Mouse (Mus musculus) myocyte (in vitro differentiated cells): ENCODE measurements around the gene Ciz1. TPM values are rescaled to one million over a fixed set of nuclear protein-coding genes. Genes with fewer than 3 reads are reported as not detected.

ENCODE experiments used
- H3K27me3 ChIP-seq: one replicate; pipeline ENCODE4 v1.6.1; 2011; ENCODE audit not compliant: control insufficient read depth, insufficient read depth, insufficient read length
- H3K36me3 ChIP-seq: one replicate; pipeline ENCODE4 v1.6.1; 2011; ENCODE audit not compliant: control insufficient read depth, insufficient read depth
- H3K4me2 ChIP-seq: one replicate; pipeline ENCODE4 v1.6.1; 2011; ENCODE audit warnings: low read depth, control low read depth
- H3K4me3 ChIP-seq: one replicate; pipeline ENCODE4 v1.5.1; 2011; ENCODE audit warnings: mild to moderate bottlenecking, control low read depth, moderate library complexity
- H3K79me2 ChIP-seq: one replicate; pipeline ENCODE4 v1.6.1; 2011; ENCODE audit not compliant: control insufficient read depth, insufficient read depth
- H3ac ChIP-seq: one replicate; pipeline ENCODE4 v1.6.1; 2011; ENCODE audit not compliant: control insufficient read depth, insufficient read length
- CEBPB ChIP-seq: IDR thresholded peaks from 2 replicates; pipeline ENCODE4 v1.6.1; 2011; ENCODE audit warnings: mild to moderate bottlenecking, moderate library complexity; ENCODE audit not compliant: poor library complexity, insufficient read depth, severe bottlenecking
- E2F4 ChIP-seq: IDR thresholded peaks from one replicate; pipeline ENCODE4 v1.6.1; 2011; ENCODE audit warnings: mild to moderate bottlenecking, control low read depth, moderate library complexity; ENCODE audit not compliant: insufficient read depth
- MAX ChIP-seq: IDR thresholded peaks from one replicate; pipeline ENCODE4 v1.6.1; 2011; ENCODE audit warnings: low read depth, mild to moderate bottlenecking, control low read depth
- MYOD1 ChIP-seq, 3 experiments: IDR thresholded peaks; one replicate each; pipeline ENCODE4 v1.6.1; 2011; ENCODE audit warnings: control low read depth in 2 of 3, low read depth in 2 of 3, mild to moderate bottlenecking in 2 of 3, moderate library complexity in 1 of 3; ENCODE audit not compliant: insufficient read length in 2 of 3, control insufficient read depth in 1 of 3
- MYOG ChIP-seq, 3 experiments: IDR thresholded peaks; one replicate each; pipeline ENCODE4 v1.6.1; 2011; ENCODE audit warnings: control low read depth in 2 of 3, low read depth in 2 of 3, mild to moderate bottlenecking in 2 of 3; ENCODE audit not compliant: insufficient read length in 2 of 3, control insufficient read depth in 1 of 3, insufficient read depth in 1 of 3
- POLR2A ChIP-seq: IDR thresholded peaks from one replicate; pipeline ENCODE4 v1.6.1; 2011; ENCODE audit warnings: low read depth, mild to moderate bottlenecking, control low read depth, moderate library complexity; ENCODE audit not compliant: insufficient read length
- POLR2AphosphoS2 ChIP-seq: IDR thresholded peaks from one replicate; pipeline ENCODE4 v1.6.1; 2011; ENCODE audit warnings: low read depth, control low read depth; ENCODE audit not compliant: insufficient read length
- REST ChIP-seq: IDR thresholded peaks from one replicate; pipeline ENCODE4 v1.6.1; 2011; ENCODE audit warnings: mild to moderate bottlenecking, control low read depth, moderate library complexity; ENCODE audit not compliant: insufficient read depth, insufficient read length
- SRF ChIP-seq: IDR thresholded peaks from one replicate; pipeline ENCODE4 v1.6.1; 2011; ENCODE audit warnings: low read depth; ENCODE audit not compliant: control insufficient read depth, insufficient read length
- TCF12 ChIP-seq: IDR thresholded peaks from one replicate; pipeline ENCODE4 v1.6.1; 2011; ENCODE audit warnings: mild to moderate bottlenecking, control low read depth; ENCODE audit not compliant: poor library complexity, insufficient read depth, severe bottlenecking
- TCF3 ChIP-seq: IDR thresholded peaks from one replicate; pipeline ENCODE4 v1.6.1; 2011; ENCODE audit warnings: low read depth, control low read depth; ENCODE audit not compliant: insufficient read length
- USF1 ChIP-seq: IDR thresholded peaks from one replicate; pipeline ENCODE4 v1.6.1; 2011; ENCODE audit warnings: low read depth, mild to moderate bottlenecking, control low read depth, moderate library complexity
- polyA plus RNA-seq: library from polyadenylated mRNA; unstranded; fragments of >200 nt; fragmentation: generic; extraction: Trizol; gene quantifications from one replicate; pipeline ENCODE4 v1.2.1, GENCODE M21; 2012; ENCODE audit warnings: missing spikeins

Gene Ciz1
- polyA plus RNA-seq, 1 experiment = 54.2 TPM

- H3K4me3 ChIP-seq = no peak overlapping the region
- peaks cover 23% of the 10 kb centered on the region for H3K36me3 ChIP-seq
- H3K27me3 ChIP-seq = no peaks in the 10 kb centered on the region
- no peak overlapping the region for H3ac ChIP-seq
- TF ChIP-seq POLR2A = no peak
- TF ChIP-seq TCF3 = no peak
- TF ChIP-seq SRF = no peak
- TF ChIP-seq MYOG (IDR thresholded peaks at IDR 0.05; ENCODE audit: control insufficient read depth in 1 of 3, insufficient read depth in 1 of 3, insufficient read length in 2 of 3, low read depth in 2 of 3) = no peak
- no peak for TF ChIP-seq REST
- TF ChIP-seq MAX = no peak
- TF ChIP-seq CEBPB = no peak
- no peak for TF ChIP-seq TCF12
- TF ChIP-seq POLR2AphosphoS2 = no peak
- TF ChIP-seq USF1 = no peak
- no peak for TF ChIP-seq E2F4
- TF ChIP-seq MYOD1 (IDR thresholded peaks at IDR 0.05; ENCODE audit: control insufficient read depth in 1 of 3, insufficient read length in 2 of 3, low read depth in 2 of 3) = no peak
- H3K4me2 ChIP-seq = no peak overlapping the region
- H3K79me2 ChIP-seq = peaks cover 1% of the 10 kb centered on the region
These were observed 64.4 kb downstream of the Ciz1 start for GRCm38 (mm10) chr2:32416556-32416955.

GRCm38 (mm10) chr2:32417486-32417885 lies 65.4 kb downstream of the Ciz1 start:
- Histone ChIP-seq H3K27me3 (no peaks in the 10 kb centered on the region), H3K4me2 (no peak overlapping the region), H3K36me3 (peaks cover 23% of the 10 kb centered on the region), H3K4me3 (no peak overlapping the region), H3K79me2 (peaks cover 11% of the 10 kb centered on the region), H3ac (no peak overlapping the region)
- TF ChIP-seq USF1 = no peak
- TF ChIP-seq CEBPB = no peak
- no peak for TF ChIP-seq SRF
- TF ChIP-seq TCF3 = no peak
- no peak for TF ChIP-seq E2F4
- TF ChIP-seq MYOG (IDR thresholded peaks at IDR 0.05; ENCODE audit: control insufficient read depth in 1 of 3, insufficient read depth in 1 of 3, insufficient read length in 2 of 3, low read depth in 2 of 3) = no peak
- no peak for TF ChIP-seq MYOD1 (IDR thresholded peaks at IDR 0.05; ENCODE audit: control insufficient read depth in 1 of 3, insufficient read length in 2 of 3, low read depth in 2 of 3)
- no peak for TF ChIP-seq REST
- no peak for TF ChIP-seq POLR2A
- no peak for TF ChIP-seq TCF12
- TF ChIP-seq POLR2AphosphoS2 = no peak

GRCm38 (mm10) chr2:32418430-32419151 lies 66.5 kb downstream of the Ciz1 start:
- TF ChIP-seq MYOD1 (IDR thresholded peaks at IDR 0.05; ENCODE audit: control insufficient read depth in 1 of 3, insufficient read length in 2 of 3, low read depth in 2 of 3) = no peak
- no peak for TF ChIP-seq USF1
- no peak for TF ChIP-seq SRF
- no peak for TF ChIP-seq MAX
- no peak for TF ChIP-seq CEBPB
- TF ChIP-seq E2F4 = no peak
- TF ChIP-seq POLR2A = no peak
- no peak for TF ChIP-seq REST
- no peaks in the 10 kb centered on the region for H3K27me3 ChIP-seq
- peaks cover 22% of the 10 kb centered on the region for H3K79me2 ChIP-seq
- H3K4me3 ChIP-seq = no peak overlapping the region
- H3ac ChIP-seq = no peak overlapping the region
- H3K4me2 ChIP-seq = no peak overlapping the region
- H3K36me3 ChIP-seq = peaks cover 23% of the 10 kb centered on the region

GRCm38 (mm10) chr2:32419359-32419758 lies 67.2 kb downstream of the Ciz1 start:
- TF ChIP-seq MYOG (IDR thresholded peaks at IDR 0.05; ENCODE audit: control insufficient read depth in 1 of 3, insufficient read depth in 1 of 3, insufficient read length in 2 of 3, low read depth in 2 of 3) (no peak), USF1 (no peak), TCF12 (no peak), POLR2A (no peak), SRF (no peak), E2F4 (no peak), TCF3 (no peak), CEBPB (0 out of 2 replicates have a peak, but pooled peaks have one; percentile 11), REST (no peak)
- no peak overlapping the region for H3ac ChIP-seq
- H3K36me3 ChIP-seq = peaks cover 23% of the 10 kb centered on the region
- H3K79me2 ChIP-seq = peaks cover 22% of the 10 kb centered on the region
- H3K27me3 ChIP-seq = no peaks in the 10 kb centered on the region
- no peak overlapping the region for H3K4me3 ChIP-seq
- H3K4me2 ChIP-seq = no peak overlapping the region
